Mouse (Mus musculus) stomach, postnatal 0 days (tissue): ENCODE results near the gene Krt77.

Experiments used
- CTCF ChIP-seq: IDR thresholded peaks from 2 replicates; pipeline ENCODE4 v1.5.1; 2016; ENCODE audit warnings: antibody characterized with exemption, low read depth, mild to moderate bottlenecking, moderate library complexity
- EP300 ChIP-seq: optimal IDR thresholded peaks from 2 replicates; pipeline ENCODE3; 2016; ENCODE audit warnings: antibody characterized with exemption

DNA sequence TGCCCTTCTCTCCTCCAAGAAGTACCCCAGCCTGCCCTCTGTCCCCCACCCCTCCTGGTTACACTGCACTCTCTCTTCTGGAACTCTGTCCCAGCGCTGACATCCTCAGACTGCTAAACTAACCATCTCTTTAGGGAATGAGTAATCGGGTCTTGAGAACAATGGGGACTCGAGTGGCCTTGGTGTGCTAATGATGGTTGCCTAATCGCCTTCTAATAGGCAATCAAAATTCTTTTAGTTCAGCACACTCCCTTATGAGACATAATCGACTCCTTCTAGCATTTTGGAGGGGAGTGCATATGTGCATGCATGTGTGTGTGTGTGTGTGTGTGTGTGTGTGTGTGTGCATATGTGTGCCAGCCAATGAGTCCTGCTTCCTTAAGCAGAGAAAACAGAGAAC, 16.9 kb downstream of the Krt77 start:
- TF ChIP-seq CTCF (no peak), EP300 (no peak)
